Mouse (Mus musculus): ENCODE measurements around the gene Hoxc8. TPM values are rescaled to one million over a fixed set of nuclear protein-coding genes. Genes with fewer than 3 reads are reported as not detected.

The Hoxc8 gene
- total RNA-seq, 2 experiments from 2014 or later, result not detected

DNA sequence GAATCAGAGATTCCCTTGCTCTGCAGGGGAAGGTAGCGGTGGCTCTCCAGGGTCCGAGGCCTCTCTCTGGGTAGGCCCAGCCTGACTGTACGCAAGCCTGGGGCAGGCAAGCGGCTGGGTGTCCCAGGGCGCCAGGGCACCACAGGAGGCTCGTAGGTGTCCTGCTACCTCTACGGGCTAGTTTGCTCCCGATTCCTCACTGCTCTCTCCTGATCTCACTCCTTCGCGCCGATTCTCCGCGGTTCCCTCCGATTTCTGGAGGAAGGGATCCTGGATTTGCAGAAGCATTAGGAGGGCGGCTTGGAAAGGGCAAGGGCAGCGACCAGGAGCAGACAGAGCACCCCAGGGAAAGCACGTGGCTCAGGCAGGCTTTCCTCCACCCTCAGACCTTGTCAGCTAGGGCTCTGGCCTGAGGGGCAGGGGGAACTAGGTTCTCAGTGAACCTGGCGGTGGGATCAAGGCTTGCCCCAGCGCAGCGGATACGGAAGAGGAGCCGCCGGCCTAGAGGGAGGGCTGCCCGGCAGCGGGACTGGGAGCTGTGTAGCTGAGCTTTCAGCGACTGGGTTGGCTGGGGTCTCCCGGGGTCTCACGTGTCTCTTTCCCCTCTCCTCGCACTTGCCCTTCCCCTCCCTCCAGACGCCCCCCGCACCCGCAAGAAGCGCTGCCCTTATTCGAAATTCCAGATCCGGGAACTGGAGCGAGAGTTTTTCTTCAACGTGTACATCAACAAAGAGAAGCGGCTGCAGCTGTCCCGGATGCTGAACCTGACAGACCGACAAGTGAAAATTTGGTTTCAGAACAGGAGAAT is 34.4 kb upstream of the Hoxc8 start:
- intact Hi-C loops (cut with DNase I), result no loop called here

DNA sequence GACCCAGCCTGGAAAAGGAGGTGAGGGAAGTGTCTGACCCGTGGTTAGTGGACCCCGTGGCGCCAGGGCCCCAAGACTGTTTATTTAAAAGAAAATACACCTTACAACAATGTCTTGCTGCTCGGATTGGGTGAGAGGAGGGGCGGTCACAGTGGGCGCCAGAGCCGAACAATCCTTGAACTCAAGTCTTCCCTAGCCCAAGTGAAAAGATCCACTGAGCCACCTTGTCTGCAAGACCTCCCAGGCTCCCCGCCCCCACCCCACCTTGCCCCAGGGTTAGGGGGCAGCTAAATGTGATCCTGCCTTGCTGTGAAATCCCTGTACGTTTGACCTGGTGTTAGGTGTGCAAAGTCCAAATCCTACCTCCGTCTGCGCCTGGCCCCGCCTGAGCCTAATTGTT is 33.5 kb upstream of the Hoxc8 start:
- no peak for DNase-seq (ENCODE audit: extremely low spot score in 1 of 2, low spot score in 2 of 2)
- intact Hi-C loops (cut with DNase I), result no loop called here
- Histone ChIP-seq H3K4me3 (no peak overlapping the region), H3K27ac (no peak overlapping the region)
- TF ChIP-seq CTCF (IDR thresholded peaks at IDR 0.05), result no peak

More for the DNA sequence above, 34.4 kb upstream of the Hoxc8 start:
- Histone ChIP-seq H3K4me3 (no peak overlapping the region), H3K27ac (no peak overlapping the region)
- no peak for DNase-seq (ENCODE audit: extremely low spot score in 1 of 2, low spot score in 2 of 2)
- no peak for TF ChIP-seq CTCF (IDR thresholded peaks at IDR 0.05)

DNA sequence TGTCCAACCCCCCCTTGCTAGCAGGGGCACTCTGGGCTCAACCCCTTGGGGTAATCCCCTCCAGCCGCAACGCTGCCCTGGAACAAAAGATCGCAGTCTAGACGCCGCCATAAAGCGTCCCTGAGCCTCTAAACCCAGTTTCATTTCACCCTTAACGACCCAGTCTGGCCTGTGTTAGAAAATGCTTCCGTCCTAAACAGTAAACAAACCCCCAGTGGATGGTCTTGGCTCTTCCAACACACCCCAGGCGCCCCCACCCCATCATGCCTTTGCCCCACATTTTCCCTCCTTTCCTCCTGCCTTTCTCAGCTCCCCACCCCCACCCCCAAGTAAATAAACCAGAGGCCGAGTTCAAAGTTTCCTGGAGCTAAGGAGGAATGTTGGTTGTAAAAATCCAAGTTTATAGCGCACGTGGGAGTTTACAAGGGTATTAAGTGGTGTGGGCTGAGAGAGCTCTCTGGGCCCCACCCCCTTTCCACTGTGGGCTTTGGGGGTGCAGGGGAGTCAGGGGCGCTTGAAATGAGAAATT is 30.7 kb upstream of the Hoxc8 start:
- no peak for TF ChIP-seq CTCF (IDR thresholded peaks at IDR 0.05)
- DNase-seq (ENCODE audit: extremely low spot score in 1 of 2, low spot score in 2 of 2), result no peak
- H3K4me3 ChIP-seq, result no peak overlapping the region
- no peak overlapping the region for H3K27ac ChIP-seq
- intact Hi-C loops (cut with DNase I), result loop anchor here (5.0 kb wide), 1 partner anchor 103 kb away; no protein-coding TSS in a partner anchor

- H3K27ac ChIP-seq, result no peak overlapping the region
- TF ChIP-seq CTCF (IDR thresholded peaks at IDR 0.05), result no peak
- intact Hi-C loops (cut with DNase I), result loop anchor here (5.0 kb wide), 1 partner anchor 101 kb away; no protein-coding TSS in a partner anchor
- DNase-seq (ENCODE audit: extremely low spot score in 1 of 2, low spot score in 2 of 2), result no peak
- H3K4me3 ChIP-seq, result no peak overlapping the region
Measured at GRCm38 (mm10) chr15:102961728-102962127, 28.7 kb upstream of the Hoxc8 start.

DNA sequence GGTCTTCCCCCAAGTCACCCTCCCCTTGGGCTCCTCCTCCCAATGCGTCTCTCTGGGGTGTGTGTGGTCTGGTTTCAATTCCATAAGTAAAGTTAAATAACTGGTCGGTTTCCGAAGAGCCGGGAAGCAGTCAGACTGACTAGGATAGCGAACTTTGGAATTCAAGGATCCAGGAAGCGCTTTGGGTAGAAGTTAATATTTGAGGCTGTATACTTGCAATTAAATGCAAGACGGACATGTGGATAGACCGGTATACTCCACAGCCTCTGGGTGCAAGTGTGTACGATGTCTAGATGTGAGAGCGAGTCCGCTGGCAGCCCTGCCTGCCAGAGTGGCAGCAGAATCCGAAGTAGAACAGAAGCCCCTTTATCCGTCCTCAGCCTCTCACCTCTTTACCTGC is 27.9 kb upstream of the Hoxc8 start:
- no peak overlapping the region for H3K27ac ChIP-seq
- no peak overlapping the region for H3K4me3 ChIP-seq
- no peak for DNase-seq (ENCODE audit: extremely low spot score in 1 of 2, low spot score in 2 of 2)
- intact Hi-C loops (cut with DNase I), result loop anchor here (5.0 kb wide), 1 partner anchor 100 kb away; no protein-coding TSS in a partner anchor
- no peak for TF ChIP-seq CTCF (IDR thresholded peaks at IDR 0.05)

GRCm38 (mm10) chr15:102963259-102963658 is 27.1 kb upstream of the Hoxc8 start:
- no peak for TF ChIP-seq CTCF (IDR thresholded peaks at IDR 0.05)
- DNase-seq (ENCODE audit: extremely low spot score in 1 of 2, low spot score in 2 of 2), result no peak
- H3K4me3 ChIP-seq, result no peak overlapping the region
- intact Hi-C loops (cut with DNase I), result loop anchor here (5.0 kb wide), 1 partner anchor 99 kb away; no protein-coding TSS in a partner anchor
- H3K27ac ChIP-seq, result no peak overlapping the region

- no peak for TF ChIP-seq CTCF (IDR thresholded peaks at IDR 0.05)
- Histone ChIP-seq H3K4me3 (no peak overlapping the region), H3K27ac (no peak overlapping the region)
- DNase-seq (ENCODE audit: extremely low spot score in 1 of 2, low spot score in 2 of 2), result no peak
- intact Hi-C loops (cut with DNase I), result loop anchor here (5.0 kb wide), 1 partner anchor 98 kb away; no protein-coding TSS in a partner anchor
Measured at GRCm38 (mm10) chr15:102963671-102964640, 26.5 kb upstream of the Hoxc8 start.

DNA sequence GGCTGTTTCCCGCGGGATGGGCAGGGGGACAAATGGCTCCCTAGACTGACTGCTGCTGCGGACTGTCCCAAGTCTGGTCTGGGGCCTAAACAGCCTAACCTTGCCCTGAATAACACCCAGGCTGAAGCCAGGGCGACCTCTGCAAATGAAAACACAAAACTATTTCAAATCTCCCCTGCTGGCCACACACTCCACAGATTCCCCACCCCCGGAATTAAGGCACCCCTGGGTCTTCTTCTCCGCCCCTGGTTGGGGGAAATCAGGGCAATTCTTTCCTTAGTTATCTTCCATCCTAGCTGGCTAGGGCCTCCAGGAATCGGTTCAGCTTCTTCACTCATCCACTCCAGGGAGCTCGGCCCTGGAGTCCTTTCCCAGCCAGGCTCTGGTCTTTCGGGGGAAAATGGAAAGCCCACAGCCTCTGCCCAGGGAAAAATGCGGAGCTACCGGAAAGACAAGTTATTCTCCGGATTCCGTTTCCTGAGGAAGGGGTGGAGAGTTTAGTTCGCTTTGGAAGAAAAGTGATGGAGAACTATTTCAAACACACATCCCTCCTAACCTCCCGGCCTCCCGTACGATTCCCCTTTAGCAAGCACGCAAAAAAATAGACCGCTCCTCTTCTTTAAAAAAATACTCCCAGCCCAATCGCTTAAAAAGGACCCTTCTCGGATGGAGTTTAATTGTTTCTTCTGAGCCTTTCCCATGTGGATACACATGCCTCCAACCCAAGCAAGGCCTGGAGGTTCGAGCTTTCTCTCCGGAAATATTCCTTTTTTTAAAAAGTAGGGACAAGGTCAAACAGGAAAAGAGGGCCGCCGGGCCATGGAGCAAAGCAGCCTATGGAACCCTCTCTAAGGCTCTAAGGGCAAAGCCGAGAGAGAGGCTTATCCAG is 25.2 kb upstream of the Hoxc8 start:
- intact Hi-C loops (cut with DNase I), result no loop called here
- H3K4me3 ChIP-seq, result no peak overlapping the region
- TF ChIP-seq CTCF (IDR thresholded peaks at IDR 0.05), result no peak
- H3K27ac ChIP-seq, result no peak overlapping the region
- no peak for DNase-seq (ENCODE audit: extremely low spot score in 1 of 2, low spot score in 2 of 2)

- TF ChIP-seq CTCF (IDR thresholded peaks at IDR 0.05), result peak; percentile 28
- H3K4me3 ChIP-seq, result no peak overlapping the region
- H3K27ac ChIP-seq, result no peak overlapping the region
- DNase-seq (ENCODE audit: extremely low spot score in 1 of 2, low spot score in 2 of 2), result no peak
- intact Hi-C loops (cut with DNase I), result no loop called here
Measured at GRCm38 (mm10) chr15:102965892-102966775, 24.3 kb upstream of the Hoxc8 start.

- no peak within 1 kb of the TSS for H3K4me3 ChIP-seq
- intact Hi-C loops (cut with DNase I), result no loop called here
- DNase-seq (ENCODE audit: extremely low spot score in 1 of 2, low spot score in 2 of 2), result no peak
- H3K27ac ChIP-seq, result no peak within 1 kb of the TSS
- TF ChIP-seq CTCF (IDR thresholded peaks at IDR 0.05), result no peak
Measured at GRCm38 (mm10) chr15:102966776-102967311, 23.6 kb upstream of the Hoxc8 start, which contains the start of gene Hoxc10. Gene Hoxc10 (plus strand): TSS chr15:102966796.

All from left cerebral cortex, adult 2 months (tissue).